Mouse (Mus musculus): ENCODE measurements around the gene Dtx3l.
"Not testable (repeated sequence)": the region's sequence is repeated elsewhere in the genome, so short reads cannot be mapped to it uniquely, and the experiment has no call there.

Gene Dtx3l

GRCm38 (mm10) chr16:35932179-35933055 is 6.5 kb downstream of the Dtx3l start:
- no peak for DNase-seq (ENCODE audit: low spot score in 2 of 2)

GRCm38 (mm10) chr16:35924341-35924740 is 14.6 kb downstream of the Dtx3l start:
- DNase-seq (ENCODE audit: low spot score in 2 of 2): no peak

DNA sequence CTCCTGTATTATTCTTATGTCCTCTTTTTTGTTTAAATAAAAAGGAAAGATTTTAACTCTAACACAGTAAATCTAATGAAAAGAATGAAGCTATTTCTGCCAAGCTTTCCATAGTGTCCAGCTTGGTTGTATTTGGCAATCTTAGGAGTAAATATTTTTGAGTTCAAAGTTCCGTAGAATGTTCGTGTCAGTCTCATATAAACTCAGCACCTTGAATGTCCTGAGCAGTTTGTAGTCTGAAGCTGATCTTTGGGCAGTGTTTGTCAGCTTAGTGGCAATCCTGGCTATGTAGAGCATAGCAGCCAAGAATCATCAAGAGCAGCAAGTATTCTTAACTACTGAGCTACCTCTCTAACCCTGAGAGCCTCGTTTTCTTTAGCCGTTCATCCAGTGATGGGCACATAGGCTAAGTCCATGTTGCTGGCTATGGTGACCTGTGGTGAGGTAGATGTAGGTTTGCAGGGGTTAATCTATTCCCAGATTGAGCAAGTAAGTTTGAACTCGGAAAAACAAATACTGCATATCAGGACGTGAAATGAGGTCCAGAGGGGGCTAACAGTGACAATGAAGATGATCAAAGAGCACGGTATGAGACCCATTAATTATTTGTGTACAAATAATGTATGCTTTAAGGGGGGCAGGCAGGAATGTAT is 15.3 kb downstream of the Dtx3l start:
- DNase-seq (ENCODE audit: low spot score in 2 of 2): no peak

DNA sequence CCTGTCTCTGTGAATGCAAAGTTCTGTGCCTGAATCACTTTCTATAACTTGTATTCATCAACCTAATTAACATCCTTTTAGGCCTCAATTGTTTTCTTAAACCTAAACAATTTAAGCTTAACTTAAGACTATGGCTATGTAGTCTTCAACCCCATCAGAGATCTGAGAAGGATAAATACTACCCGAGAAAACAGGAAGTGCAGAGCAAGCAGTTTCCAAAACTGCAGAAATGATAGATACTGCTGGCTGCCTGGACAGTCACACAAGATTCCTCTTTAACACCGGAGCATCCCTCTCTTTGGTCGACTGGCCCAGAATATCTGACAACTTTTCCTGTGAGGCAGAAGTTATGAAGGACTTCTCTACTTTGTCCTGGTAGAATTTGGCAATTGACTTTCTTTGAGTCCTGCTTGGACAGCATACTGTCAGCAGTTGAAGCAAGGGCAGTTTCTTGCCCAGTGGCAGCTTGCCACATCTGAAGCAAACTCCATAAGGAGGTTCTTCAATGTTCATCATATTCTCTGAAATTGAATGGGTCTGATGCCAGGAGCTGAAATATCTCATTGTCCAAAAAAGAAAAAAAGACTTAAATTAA is 16.6 kb downstream of the Dtx3l start:
- no peak for DNase-seq (ENCODE audit: low spot score in 2 of 2)

DNA sequence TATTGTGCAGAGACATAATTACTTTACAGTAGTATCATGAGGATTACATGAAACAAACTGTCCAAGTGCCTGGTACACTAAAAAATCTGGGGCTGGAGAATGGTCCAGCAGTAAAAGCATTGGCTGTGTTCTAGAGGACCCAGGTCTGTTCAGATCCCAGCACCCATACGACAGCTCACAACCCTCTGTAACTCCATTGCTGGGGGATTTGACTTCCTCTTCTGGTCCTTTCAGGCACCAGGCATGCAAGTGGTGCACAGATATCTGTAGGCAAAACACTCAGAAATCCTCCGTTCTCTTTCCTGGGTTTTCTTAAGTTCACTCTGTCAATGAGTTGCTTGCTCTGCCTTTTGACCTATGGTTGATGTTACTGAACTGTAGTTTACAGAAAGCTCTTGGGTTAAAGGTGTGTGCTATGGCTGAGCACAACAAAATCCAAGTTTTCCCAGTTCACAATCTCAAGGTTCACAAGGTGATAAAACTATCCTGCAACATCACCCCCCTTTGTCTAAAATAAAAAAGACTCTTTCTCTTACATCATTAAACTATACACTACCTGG is 17.2 kb downstream of the Dtx3l start:
- no peak for DNase-seq (ENCODE audit: low spot score in 2 of 2)

DNA sequence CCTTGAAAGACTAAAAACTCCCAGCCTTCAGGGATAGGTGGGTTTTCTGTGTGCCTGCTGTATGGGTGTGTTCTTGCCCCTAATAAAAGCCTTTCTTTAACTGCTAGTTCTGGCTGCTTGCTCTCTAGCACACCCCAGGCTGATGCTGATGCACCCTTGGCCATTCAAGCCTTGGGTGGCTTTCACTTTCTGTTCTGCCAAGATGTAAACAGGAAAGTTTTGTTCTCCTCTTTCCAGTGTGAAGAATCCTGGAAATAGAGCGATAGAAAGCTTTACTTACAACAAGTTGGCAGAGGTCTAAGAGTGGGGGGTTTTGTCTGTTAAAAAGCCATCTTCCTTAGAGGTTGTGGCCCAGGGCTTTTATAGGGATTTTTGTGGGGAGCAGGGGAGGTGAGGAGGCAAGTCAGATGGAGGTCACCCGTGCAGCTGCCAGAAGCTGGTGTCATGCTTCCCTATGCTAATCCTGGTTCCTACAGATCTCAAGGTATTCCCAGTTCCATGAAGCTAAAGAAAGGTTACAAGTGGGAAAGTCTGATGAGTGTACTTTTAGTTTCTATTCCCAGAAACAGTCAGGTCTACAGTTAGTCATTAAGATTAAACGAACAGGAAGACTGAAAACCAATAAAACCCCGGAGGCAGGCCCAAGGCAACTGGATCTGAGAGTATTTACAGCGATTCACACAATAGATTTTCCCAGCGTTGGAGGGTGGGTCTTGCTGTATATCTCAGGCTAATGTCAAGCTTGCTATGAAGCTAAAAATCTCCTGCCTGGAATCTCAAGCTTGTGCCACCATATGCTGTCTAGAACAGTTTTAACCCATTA is 20.0 kb downstream of the Dtx3l start:
- peak in 1 of 2 experiments; percentile 34 for DNase-seq (ENCODE audit: low spot score in 2 of 2)

DNA sequence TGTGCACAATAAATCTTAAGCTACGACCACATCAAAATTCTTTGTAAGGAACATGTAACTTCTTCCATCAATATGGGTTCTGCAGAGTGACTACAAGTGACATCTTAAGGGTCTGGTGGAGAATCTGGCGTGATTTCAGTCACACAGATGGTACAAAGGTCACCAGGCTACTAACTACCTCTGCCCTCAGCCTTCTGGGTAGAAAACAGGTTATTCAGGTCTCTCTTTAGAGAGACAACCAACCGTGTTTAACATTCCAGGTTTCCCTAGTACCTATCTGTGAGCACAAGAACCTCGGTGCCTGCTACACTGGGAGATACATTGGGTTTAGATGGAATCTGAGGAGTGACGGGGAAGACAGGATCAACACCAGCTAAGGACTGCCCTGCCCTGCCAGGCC is 24.6 kb downstream of the Dtx3l start:
- no peak for DNase-seq (ENCODE audit: low spot score in 2 of 2)

GRCm38 (mm10) chr16:35913526-35913925 is 25.4 kb downstream of the Dtx3l start:
- DNase-seq (ENCODE audit: low spot score in 2 of 2): no peak

DNA sequence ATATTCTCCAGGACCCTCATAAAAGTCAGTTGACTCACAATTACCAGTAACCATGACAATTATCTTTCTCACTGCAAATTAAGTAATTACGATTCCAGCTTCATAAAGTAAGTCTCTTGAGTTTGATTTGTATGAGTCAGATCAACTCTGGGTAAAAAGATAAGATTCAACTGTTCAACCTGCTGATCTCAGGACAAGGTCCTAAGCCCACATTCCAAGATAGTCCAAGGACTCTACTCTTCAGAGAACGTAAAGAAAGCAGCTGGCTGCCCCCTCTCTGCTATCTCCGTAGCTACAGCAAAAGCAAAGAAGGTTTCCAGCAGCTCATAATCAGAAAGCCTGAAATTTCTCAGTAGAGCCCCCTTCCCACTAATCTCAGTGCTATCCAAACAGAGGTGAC is 27.5 kb downstream of the Dtx3l start:
- no peak for DNase-seq (ENCODE audit: low spot score in 2 of 2)

GRCm38 (mm10) chr16:35907432-35908201 is 31.3 kb downstream of the Dtx3l start:
- DNase-seq (ENCODE audit: low spot score in 2 of 2): no peak

DNA sequence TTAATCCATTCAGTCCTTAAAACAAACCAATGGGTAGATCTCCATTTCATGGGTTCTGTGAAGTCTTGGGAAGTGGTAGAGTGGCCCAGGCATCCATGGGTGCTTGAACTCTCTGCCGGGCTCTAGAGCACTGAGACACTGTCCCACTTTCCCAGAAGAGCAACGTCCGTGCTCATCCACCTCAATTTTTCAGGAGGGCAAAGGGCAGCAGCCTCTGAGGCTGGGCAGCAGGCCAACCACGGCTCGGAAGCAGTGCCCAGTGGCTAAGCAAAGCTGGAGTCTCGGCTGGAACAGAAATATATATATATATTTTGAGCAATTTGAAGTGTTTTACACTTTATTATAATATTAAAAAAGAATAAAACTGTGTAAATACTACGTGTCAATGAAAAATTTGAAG is 32.1 kb downstream of the Dtx3l start:
- no peak for DNase-seq (ENCODE audit: low spot score in 2 of 2)

- DNase-seq (ENCODE audit: low spot score in 2 of 2): no peak
Measured at GRCm38 (mm10) chr16:35905819-35906485, 33.0 kb downstream of the Dtx3l start.

GRCm38 (mm10) chr16:35905355-35905754 is 33.6 kb downstream of the Dtx3l start:
- peak in 1 of 2 experiments; percentile 13 for DNase-seq (ENCODE audit: low spot score in 2 of 2)

DNA sequence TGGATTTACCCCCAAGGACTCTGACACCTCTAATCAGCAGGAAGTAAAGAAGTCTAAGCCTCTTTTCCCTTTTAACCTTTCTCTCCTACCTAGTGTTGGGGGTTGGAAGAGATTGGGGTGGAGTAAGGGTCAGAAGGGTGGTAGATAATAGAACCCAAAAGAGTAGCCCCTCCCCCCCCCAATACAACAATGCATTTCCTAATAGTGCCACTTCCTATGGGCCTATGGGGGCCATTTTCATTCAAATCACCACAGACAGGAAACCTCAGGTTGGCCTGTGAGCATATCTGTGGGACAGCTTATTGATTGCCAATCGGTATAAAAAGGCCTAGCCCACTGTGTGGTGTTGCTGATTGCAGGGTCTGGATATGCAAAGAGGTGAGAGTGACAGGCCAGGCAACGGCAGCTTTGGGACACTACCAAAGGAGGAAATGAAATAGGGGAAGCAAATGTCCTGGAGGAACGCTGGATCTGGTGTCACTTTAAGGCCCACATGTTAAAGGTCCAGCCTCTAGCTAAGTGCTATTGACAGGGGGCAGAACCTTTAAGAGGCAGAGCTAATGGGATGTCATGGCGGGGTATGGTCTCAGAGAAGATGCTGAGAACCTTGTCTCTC is 34.7 kb downstream of the Dtx3l start:
- no peak for DNase-seq (ENCODE audit: low spot score in 2 of 2)

GRCm38 (mm10) chr16:35903014-35903640 is 35.8 kb downstream of the Dtx3l start:
- no peak for DNase-seq (ENCODE audit: low spot score in 2 of 2)

- no peak for DNase-seq (ENCODE audit: low spot score in 2 of 2)
Measured at GRCm38 (mm10) chr16:35900541-35900940, 38.4 kb downstream of the Dtx3l start.

DNA sequence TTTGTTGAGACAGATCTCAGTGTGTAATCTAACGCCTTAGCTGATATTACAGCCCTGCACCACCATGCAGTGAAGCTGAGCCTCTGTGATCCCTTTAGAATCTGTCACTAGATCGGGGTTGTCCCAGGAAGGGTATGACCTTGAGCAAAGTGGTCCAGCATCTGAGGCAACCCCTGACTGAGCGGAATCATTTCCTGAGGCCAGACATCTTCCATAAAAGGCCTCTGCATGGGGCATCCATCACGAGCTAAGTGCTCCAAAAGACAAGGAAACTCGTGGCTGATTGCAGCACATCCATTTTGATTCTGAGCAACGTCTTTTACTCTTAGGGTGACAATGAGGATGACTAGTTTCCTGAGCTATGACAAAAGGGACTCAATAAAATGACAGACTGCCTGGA is 44.0 kb downstream of the Dtx3l start:
- no peak for DNase-seq (ENCODE audit: low spot score in 2 of 2)

DNA sequence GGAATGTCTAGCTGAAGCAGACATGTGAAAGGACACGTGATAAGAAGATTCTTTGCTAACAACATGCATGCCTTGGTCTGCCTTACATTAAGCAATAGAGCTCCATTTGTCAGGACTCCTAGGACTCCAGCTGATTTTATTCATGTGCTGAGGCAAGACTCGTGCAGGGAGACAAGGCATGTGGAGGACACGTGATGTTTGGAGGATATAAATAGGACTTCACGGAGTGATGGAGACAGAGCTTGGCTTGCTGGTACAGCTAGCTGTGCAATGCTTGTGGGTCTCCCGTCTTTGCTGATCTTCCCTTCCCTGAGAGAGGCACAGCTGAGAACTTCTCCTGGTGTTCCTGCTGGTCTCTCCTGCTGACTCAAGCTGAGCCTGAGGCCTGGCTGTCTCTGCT is 47.3 kb downstream of the Dtx3l start:
- DNase-seq (ENCODE audit: low spot score in 2 of 2): not testable (repeated sequence)

DNA sequence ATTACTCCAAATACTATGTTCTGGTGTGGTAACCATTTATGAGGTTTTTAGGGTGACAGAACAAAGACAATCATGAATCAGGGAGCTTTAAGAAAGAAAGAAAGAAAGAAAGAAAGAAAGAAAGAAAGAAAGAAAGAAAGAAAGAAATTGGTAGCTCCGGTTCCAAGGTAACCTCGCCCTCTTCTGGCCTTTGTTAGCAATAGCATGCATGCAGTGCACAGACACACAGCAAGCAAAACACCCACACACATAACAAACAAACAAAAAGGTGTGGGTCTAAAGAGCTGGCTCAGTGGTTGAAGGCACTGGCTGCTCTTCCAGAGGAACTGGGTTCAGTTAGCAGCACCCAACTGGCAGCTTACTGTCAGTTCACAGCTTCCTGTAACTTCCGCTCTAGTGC is 48.3 kb downstream of the Dtx3l start:
- no peak for DNase-seq (ENCODE audit: low spot score in 2 of 2)

Data from thymus, postnatal 10 days (tissue).